Mouse (Mus musculus) limb, embryonic 12.5 days (tissue): ENCODE measurements around the gene Tomm40. TPM values are rescaled to one million over a fixed set of nuclear protein-coding genes. Genes with fewer than 3 reads are reported as not detected.
A peak's percentile ranks its signal among the peaks of the same experiment; 100 is the strongest.
"Not testable (repeated sequence)": the region's sequence is repeated elsewhere in the genome, so short reads cannot be mapped to it uniquely, and the experiment has no call there.

Experiments used
- ATAC-seq: fragments of 200-750 bp; cut with Nextera tagmentation; 2 replicates; pipeline ENCODE4 v1.8.0; 2017; ENCODE audit warnings: low read depth, moderate TSS enrichment; ENCODE audit not compliant: insufficient number of reproducible peaks, insufficient read depth, low FRiP score, low TSS enrichment
- H3K27ac ChIP-seq: fragments of 300-500 bp; sonication (generic); 2 replicates; pipeline ENCODE4 v1.5.1; 2016; ENCODE audit warnings: mild to moderate bottlenecking, moderate library complexity
- H3K27me3 ChIP-seq: fragments of 300-500 bp; sonication (generic); 2 replicates; pipeline ENCODE4 v1.6.1; 2016; ENCODE audit warnings: mild to moderate bottlenecking, moderate library complexity
- H3K36me3 ChIP-seq: fragments of 300-500 bp; sonication (generic); 2 replicates; pipeline ENCODE4 v1.6.1; 2016; ENCODE audit warnings: mild to moderate bottlenecking, moderate library complexity
- H3K4me1 ChIP-seq: fragments of 300-500 bp; sonication (generic); replicated peaks from 2 replicates; pipeline ENCODE4 v1.6.1; 2016
- H3K4me2 ChIP-seq: fragments of 300-500 bp; sonication (generic); 2 replicates; pipeline ENCODE4 v1.6.1; 2016; ENCODE audit warnings: mild to moderate bottlenecking, moderate library complexity
- H3K4me3 ChIP-seq: fragments of 300-500 bp; sonication (generic); replicated peaks from 2 replicates; pipeline ENCODE4 v1.5.1; 2016; ENCODE audit warnings: mild to moderate bottlenecking
- H3K9ac ChIP-seq: fragments of 300-500 bp; sonication (generic); replicated peaks from 2 replicates; pipeline ENCODE4 v1.6.1; 2016; ENCODE audit warnings: mild to moderate bottlenecking, moderate library complexity
- H3K9me3 ChIP-seq: fragments of 300-500 bp; sonication (generic); 2 replicates; pipeline ENCODE4 v1.6.1; 2016; ENCODE audit warnings: mild to moderate bottlenecking, moderate library complexity
- WGBS: fragments of 180-500 bp; shearing (Covaris S2); methylation state at CpG from one replicate; pipeline ENCODE4 v1.1.7; 2016; 5-methylcytosine and 5-hydroxymethylcytosine counted together
- polyA plus RNA-seq: library from polyadenylated mRNA; unstranded; fragments of >200 nt; fragmentation: Nextera tagmentation; extraction: Ambion mirVana; gene quantifications from 2 replicates; pipeline ENCODE4 v1.2.1, GENCODE M21; 2016

Gene Tomm40
- polyA plus RNA-seq, 1 experiment from 2014 or later, result 174 TPM

GRCm38 (mm10) chr7:19694336-19695212 is 20.7 kb downstream of the Tomm40 start:
- Histone ChIP-seq H3K9ac (no peak overlapping the region), H3K27me3 (peaks cover 10% of the 10 kb centered on the region), H3K4me2 (no peak overlapping the region), H3K27ac (no peak overlapping the region), H3K4me3 (no peak overlapping the region), H3K4me1 (peaks cover 25% of the 10 kb centered on the region), H3K9me3 (no peaks in the 10 kb centered on the region), H3K36me3 (peaks cover 12% of the 10 kb centered on the region)
- 84% methylated on average over 10 of the region's 10 CpGs for WGBS
- no peak for ATAC-seq

- Histone ChIP-seq H3K9me3 (no peaks in the 10 kb centered on the region), H3K36me3 (peaks cover 12% of the 10 kb centered on the region), H3K27ac (no peak overlapping the region), H3K4me2 (no peak overlapping the region), H3K4me1 (peaks cover 14% of the 10 kb centered on the region), H3K27me3 (peaks cover 10% of the 10 kb centered on the region), H3K4me3 (no peak overlapping the region), H3K9ac (no peak overlapping the region)
- no peak for ATAC-seq
- 25% methylated on average over 10 of the region's 10 CpGs for WGBS
These were observed 21.8 kb downstream of the Tomm40 start for GRCm38 (mm10) chr7:19693421-19693820.

GRCm38 (mm10) chr7:19691873-19692865 is 23.1 kb downstream of the Tomm40 start, which contains the start of gene Apoc1:
Gene Apoc1, minus strand, starts transcription at chr7:19692660.
- Histone ChIP-seq H3K4me3 (no peak within 1 kb of the TSS), H3K36me3 (peaks cover 12% of the 10 kb centered on the region), H3K27me3 (peaks cover under 1% of the 10 kb centered on the region; the same call in 1 of the 2 replicates), H3K27ac (no peak within 1 kb of the TSS), H3K4me1 (peaks cover 6% of the 10 kb centered on the region), H3K9ac (no peak within 1 kb of the TSS), H3K4me2 (peak within 1 kb of the TSS; percentile 3; the same call in 1 of the 2 replicates), H3K9me3 (no peaks in the 10 kb centered on the region)
- 42% methylated on average over 28 of the region's 28 CpGs for WGBS
- ATAC-seq, result no peak

GRCm38 (mm10) chr7:19691434-19691833 is 23.8 kb downstream of the Tomm40 start:
- ATAC-seq, result no peak
- no peaks in the 10 kb centered on the region; the same call in 1 of the 2 replicates for H3K27me3 ChIP-seq
- H3K9ac ChIP-seq, result no peak overlapping the region
- H3K4me3 ChIP-seq, result no peak overlapping the region
- peak overlapping the region; percentile 3; the same call in 1 of the 2 replicates for H3K4me2 ChIP-seq
- H3K4me1 ChIP-seq, result peaks cover 6% of the 10 kb centered on the region
- peaks cover 6% of the 10 kb centered on the region for H3K36me3 ChIP-seq
- H3K27ac ChIP-seq, result no peak overlapping the region
- WGBS, result 78% methylated on average over 6 of the region's 6 CpGs
- no peaks in the 10 kb centered on the region for H3K9me3 ChIP-seq

- Histone ChIP-seq H3K9me3 (no peaks in the 10 kb centered on the region), H3K4me2 (no peak overlapping the region), H3K27ac (no peak overlapping the region), H3K4me3 (no peak overlapping the region), H3K27me3 (no peaks in the 10 kb centered on the region; the same call in 1 of the 2 replicates), H3K9ac (no peak overlapping the region), H3K36me3 (peaks cover under 1% of the 10 kb centered on the region; the same call in 1 of the 2 replicates), H3K4me1 (peaks cover 6% of the 10 kb centered on the region)
- WGBS, result 88% methylated on average over 4 of the region's 4 CpGs
- ATAC-seq, result no peak
These were observed 24.4 kb downstream of the Tomm40 start for GRCm38 (mm10) chr7:19690845-19691244.

- 88% methylated on average over 2 of the region's 2 CpGs for WGBS
- no peak for ATAC-seq
These were observed 26.6 kb downstream of the Tomm40 start for GRCm38 (mm10) chr7:19688611-19689010.

GRCm38 (mm10) chr7:19688101-19688500 is 27.1 kb downstream of the Tomm40 start:
- Histone ChIP-seq H3K9ac (no peak overlapping the region), H3K9me3 (no peaks in the 10 kb centered on the region), H3K4me2 (no peak overlapping the region), H3K36me3 (no peaks in the 10 kb centered on the region), H3K27me3 (no peaks in the 10 kb centered on the region), H3K4me3 (no peak overlapping the region), H3K4me1 (peaks cover 1% of the 10 kb centered on the region), H3K27ac (no peak overlapping the region)
- ATAC-seq, result no peak
- WGBS, result 89% methylated on average over 10 of the region's 10 CpGs

More at GRCm38 (mm10) chr7:19688611-19689010, 26.6 kb downstream of the Tomm40 start:
- Histone ChIP-seq H3K27ac (no peak overlapping the region), H3K27me3 (no peaks in the 10 kb centered on the region; the same call in 1 of the 2 replicates), H3K4me1 (peaks cover 6% of the 10 kb centered on the region), H3K9me3 (no peaks in the 10 kb centered on the region), H3K36me3 (no peaks in the 10 kb centered on the region), H3K4me2 (no peak overlapping the region), H3K9ac (no peak overlapping the region), H3K4me3 (no peak overlapping the region)

- not testable (repeated sequence) for H3K4me3 ChIP-seq, H3K27ac ChIP-seq, H3K9ac ChIP-seq, ATAC-seq, H3K4me1 ChIP-seq, H3K9me3 ChIP-seq, H3K4me2 ChIP-seq, H3K27me3 ChIP-seq, H3K36me3 ChIP-seq
- 73% methylated on average over 8 of the region's 8 CpGs for WGBS
These were observed 28.2 kb downstream of the Tomm40 start for GRCm38 (mm10) chr7:19686927-19687583.

- no peak overlapping the region for H3K4me2 ChIP-seq
- no peaks in the 10 kb centered on the region for H3K27me3 ChIP-seq
- no peak overlapping the region for H3K4me3 ChIP-seq
- H3K36me3 ChIP-seq, result no peaks in the 10 kb centered on the region
- no peak overlapping the region for H3K27ac ChIP-seq
- no peak overlapping the region for H3K9ac ChIP-seq
- no peak for ATAC-seq
- WGBS, result 81% methylated on average over 6 of the region's 6 CpGs
- H3K9me3 ChIP-seq, result no peaks in the 10 kb centered on the region
- no peaks in the 10 kb centered on the region for H3K4me1 ChIP-seq
These were observed 28.7 kb downstream of the Tomm40 start for GRCm38 (mm10) chr7:19686521-19686920.

- Histone ChIP-seq H3K4me1 (no peaks in the 10 kb centered on the region), H3K4me2 (no peak overlapping the region), H3K9ac (no peak overlapping the region), H3K36me3 (no peaks in the 10 kb centered on the region), H3K27me3 (no peaks in the 10 kb centered on the region), H3K9me3 (no peaks in the 10 kb centered on the region), H3K4me3 (no peak overlapping the region), H3K27ac (no peak overlapping the region)
- ATAC-seq, result no peak
- WGBS, result 71% methylated on average over 4 of the region's 4 CpGs
These were observed 29.9 kb downstream of the Tomm40 start for GRCm38 (mm10) chr7:19685374-19685773.
